Mouse (Mus musculus) heart, postnatal 14 days (tissue): ENCODE data around the gene Espn. TPM values are rescaled to one million over a fixed set of nuclear protein-coding genes. Genes with fewer than 3 reads are reported as not detected.
A peak's percentile ranks its signal among the peaks of the same experiment; 100 is the strongest.

Experiments used
- DNase-seq, 2 experiments: peaks; one replicate each; pipeline ENCODE4 v3.0.0; 2021 to 2022
- intact Hi-C: fragments of 180-260 bp; cut with DNase I; formaldehyde crosslinking; loops from one replicate; pipeline ENCODE4 v1.15.1; 2025
- total RNA-seq, 2 experiments: library from RNA; stranded (reverse); gene quantifications; 2 replicates each; pipeline ENCODE4 v1.2.3; 2021

Gene Espn
- total RNA-seq, 2 experiments from 2014 or later: 1.4 to 2.0 TPM

- DNase-seq: no peak
- intact Hi-C loops: no loop called here
Measured at GRCm38 (mm10) chr4:152129395-152129930, 22.7 kb downstream of the Espn start.

GRCm38 (mm10) chr4:152128784-152129183, 23.4 kb downstream of the Espn start:
- no peak for DNase-seq
- intact Hi-C loops: no loop called here

- intact Hi-C loops: no loop called here
- no peak for DNase-seq
Measured at GRCm38 (mm10) chr4:152127884-152128283, 24.3 kb downstream of the Espn start.

- intact Hi-C loops: no loop called here
- DNase-seq: peak; percentile 33 to 47
Measured at GRCm38 (mm10) chr4:152126026-152126920, 25.9 kb downstream of the Espn start.

GRCm38 (mm10) chr4:152125161-152126025, 26.8 kb downstream of the Espn start:
- intact Hi-C loops: no loop called here
- peak; percentile 77 for DNase-seq

GRCm38 (mm10) chr4:152124361-152124961, 27.7 kb downstream of the Espn start:
- intact Hi-C loops: no loop called here
- DNase-seq: no peak

GRCm38 (mm10) chr4:152121183-152121505, 31.0 kb downstream of the Espn start:
- intact Hi-C loops: no loop called here
- no peak for DNase-seq

- intact Hi-C loops: no loop called here
- no peak for DNase-seq
Measured at GRCm38 (mm10) chr4:152120311-152121182, 31.6 kb downstream of the Espn start.

- intact Hi-C loops: no loop called here
Measured at GRCm38 (mm10) chr4:152119396-152120292, 32.5 kb downstream of the Espn start.

GRCm38 (mm10) chr4:152117538-152117937, 34.6 kb downstream of the Espn start:
- DNase-seq: no peak
- intact Hi-C loops: no loop called here

More at GRCm38 (mm10) chr4:152119396-152120292, 32.5 kb downstream of the Espn start:
- DNase-seq: peak; percentile 68 to 75

GRCm38 (mm10) chr4:152115921-152116612, 36.1 kb downstream of the Espn start, which contains the start of gene Tnfrsf25:
Gene Tnfrsf25 (plus strand): TSS chr4:152115934.
- intact Hi-C loops: no loop called here
- no peak for DNase-seq

GRCm38 (mm10) chr4:152114080-152114479, 38.1 kb downstream of the Espn start:
- intact Hi-C loops: no loop called here
- DNase-seq: no peak

- no peak for DNase-seq
- intact Hi-C loops: no loop called here
Measured at GRCm38 (mm10) chr4:152112329-152112728, 39.8 kb downstream of the Espn start.

GRCm38 (mm10) chr4:152110689-152111088, 41.5 kb downstream of the Espn start:
- no peak for DNase-seq

GRCm38 (mm10) chr4:152109509-152109908, 42.7 kb downstream of the Espn start:
- intact Hi-C loops: no loop called here
- no peak for DNase-seq

More at GRCm38 (mm10) chr4:152110689-152111088, 41.5 kb downstream of the Espn start:
- intact Hi-C loops: no loop called here

- DNase-seq: no peak
- intact Hi-C loops: no loop called here
Measured at GRCm38 (mm10) chr4:152108673-152109072, 43.5 kb downstream of the Espn start.

GRCm38 (mm10) chr4:152107971-152108509, 44.1 kb downstream of the Espn start:
- no peak for DNase-seq

GRCm38 (mm10) chr4:152107493-152107892, 44.7 kb downstream of the Espn start:
- intact Hi-C loops: no loop called here
- no peak for DNase-seq

More at GRCm38 (mm10) chr4:152107971-152108509, 44.1 kb downstream of the Espn start:
- intact Hi-C loops: no loop called here
